Mouse (Mus musculus): ENCODE measurements at regions not wholly inside any gene's neighbourhood (a gene's known extent, or its start where the extent isn't known, plus 50 kb on each side); places are given as distances from the start of the nearest gene placed in this dataset.
A peak's percentile ranks its signal among the peaks of the same experiment; 100 is the strongest.

- no peak for DNase-seq (ENCODE audit: low spot score in 2 of 2)
- Histone ChIP-seq H3K4me3 (no peak overlapping the region), H3K27ac (no peak overlapping the region)
- TF ChIP-seq CTCF (conservative IDR thresholded peaks at IDR 0.05), result no peak
Measured at GRCm38 (mm10) chr4:52666768-52667480, 70.8 kb downstream of the Toporsl start.

DNA sequence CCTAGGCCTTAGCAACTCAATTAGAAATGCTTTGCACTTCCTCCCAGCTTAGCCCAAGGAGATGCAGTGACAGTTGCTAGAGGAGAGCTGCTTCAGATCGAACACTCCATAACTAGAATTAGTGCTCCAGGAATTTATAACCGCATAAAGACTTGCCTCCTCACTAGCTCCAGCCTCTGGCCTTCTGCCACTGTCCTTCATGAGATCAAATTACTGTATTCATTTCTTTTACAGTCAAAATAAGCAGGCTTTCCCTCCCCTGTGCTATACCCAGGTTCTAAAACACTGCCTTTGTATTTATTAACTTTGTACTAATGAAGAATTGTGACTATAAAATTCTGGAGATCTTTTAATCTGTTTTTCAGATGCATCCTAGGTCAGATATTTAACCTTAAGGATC, 104.8 kb upstream of the Olfr275 start:
- no peak for TF ChIP-seq CTCF (conservative IDR thresholded peaks at IDR 0.05)
- no peak overlapping the region for H3K27ac ChIP-seq
- DNase-seq (ENCODE audit: low spot score in 2 of 2), result no peak
- no peak overlapping the region for H3K4me3 ChIP-seq

DNA sequence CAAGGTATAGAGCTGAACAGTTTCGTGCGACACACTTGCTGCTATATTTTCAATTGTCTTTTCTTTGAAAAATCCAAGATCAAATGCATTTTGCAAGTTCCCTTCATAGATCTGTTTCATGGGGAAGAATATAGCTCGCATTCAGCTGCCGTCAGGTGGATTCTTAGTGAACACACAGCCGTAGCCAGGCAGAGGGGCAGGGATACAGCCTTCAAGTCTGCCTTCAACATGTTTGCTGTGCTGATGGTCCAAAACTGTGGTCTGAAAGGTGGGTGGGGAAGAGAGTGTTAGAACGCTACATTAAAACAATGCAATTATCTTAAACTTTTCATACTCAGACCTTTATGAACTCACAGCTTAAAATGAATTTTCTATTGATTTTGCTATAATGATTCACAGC, 88.2 kb upstream of the Olfr275 start:
- Histone ChIP-seq H3K4me3 (no peak overlapping the region), H3K27ac (peak overlapping the region; percentile 80)
- DNase-seq (ENCODE audit: low spot score in 2 of 2), result no peak
- no peak for TF ChIP-seq CTCF (conservative IDR thresholded peaks at IDR 0.05)

DNA sequence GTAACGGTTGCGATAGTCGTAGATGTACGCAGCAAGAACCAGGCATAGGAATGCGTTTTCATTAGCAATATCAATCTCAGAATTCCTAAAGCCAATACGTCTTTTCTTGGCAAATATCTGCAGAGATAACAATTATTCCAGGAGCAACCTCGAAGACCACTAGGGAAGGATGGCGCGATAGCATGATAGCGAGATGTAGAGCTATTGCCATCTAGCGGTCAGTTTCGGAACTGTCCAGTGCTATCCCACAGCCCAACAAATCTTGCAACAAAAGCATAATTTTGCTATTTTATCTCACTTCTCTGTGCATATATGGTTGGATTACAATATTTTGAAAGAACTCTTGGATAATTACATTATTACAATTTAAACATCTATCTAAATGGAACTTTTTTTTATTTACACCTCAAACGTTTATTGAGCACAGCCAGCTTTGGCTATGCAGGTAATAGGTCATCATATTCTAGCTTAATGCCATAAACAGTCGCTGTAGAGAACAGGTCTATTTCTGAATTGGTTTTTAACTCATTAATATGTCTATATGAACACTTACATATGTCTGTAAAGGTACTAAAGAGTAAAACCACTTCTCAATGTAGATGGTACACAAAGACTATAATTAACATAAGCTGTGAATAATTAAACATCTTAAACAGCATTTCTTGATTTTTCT, 87.6 kb upstream of the Olfr275 start:
- no peak overlapping the region for H3K4me3 ChIP-seq
- DNase-seq (ENCODE audit: low spot score in 2 of 2), result peak; percentile 65 to 83
- peak overlapping the region; percentile 80 for H3K27ac ChIP-seq
- TF ChIP-seq CTCF (conservative IDR thresholded peaks at IDR 0.05), result peak; percentile 100

- H3K27ac ChIP-seq, result no peak overlapping the region
- no peak for DNase-seq (ENCODE audit: low spot score in 2 of 2)
- TF ChIP-seq CTCF (conservative IDR thresholded peaks at IDR 0.05), result no peak
- H3K4me3 ChIP-seq, result no peak overlapping the region
Measured at GRCm38 (mm10) chr4:52733141-52733540, 81.3 kb upstream of the Olfr275 start.

GRCm38 (mm10) chr4:52739543-52740474, 74.6 kb upstream of the Olfr275 start:
- DNase-seq (ENCODE audit: low spot score in 2 of 2), result no peak
- TF ChIP-seq CTCF (conservative IDR thresholded peaks at IDR 0.05), result no peak
- Histone ChIP-seq H3K4me3 (no peak overlapping the region), H3K27ac (no peak overlapping the region)

GRCm38 (mm10) chr4:52752838-52753509, 61.4 kb upstream of the Olfr275 start:
- TF ChIP-seq CTCF (conservative IDR thresholded peaks at IDR 0.05), result no peak
- no peak overlapping the region for H3K4me3 ChIP-seq
- no peak overlapping the region for H3K27ac ChIP-seq
- no peak for DNase-seq (ENCODE audit: low spot score in 2 of 2)
